Mouse (Mus musculus): ENCODE measurements around the gene Rtl8c.
"Not testable (repeated sequence)": the region's sequence is repeated elsewhere in the genome, so short reads cannot be mapped to it uniquely, and the experiment has no call there.

GRCm38 (mm10) chrX:53642604-53642979, 34.8 kb downstream of the Rtl8c start:
- TF ChIP-seq CTCF, EP300 (IDR thresholded peaks at IDR 0.05; ENCODE audit: low read depth): not testable (repeated sequence)

All from heart, postnatal 0 days (tissue).